Mouse (Mus musculus) CH12.LX (cell line): Measurements from ENCODE around the gene Cfap157. TPM values are rescaled to one million over a fixed set of nuclear protein-coding genes. Genes with fewer than 3 reads are reported as not detected.

Experiments used
- DNase-seq: peaks from one replicate; pipeline ENCODE4 v3.0.0-alpha.2; 2013; ENCODE audit errors: extremely low read depth
- H3K27ac ChIP-seq: 2 replicates; pipeline ENCODE4 v1.5.1; 2012; ENCODE audit warnings: low read depth, mild to moderate bottlenecking, control low read depth, moderate library complexity; ENCODE audit not compliant: insufficient read depth
- H3K27me3 ChIP-seq: replicated peaks from 2 replicates; pipeline ENCODE3; 2012; ENCODE audit warnings: inconsistent platforms
- H3K36me3 ChIP-seq, 2 experiments: replicated peaks in 1 of 2; 2 replicates each; pipeline versions ENCODE3 to v1.6.1; 2012; ENCODE audit warnings: inconsistent platforms in 1 of 2, low read length in 1 of 2, mild to moderate bottlenecking in 1 of 2, mixed read lengths in 1 of 2, moderate library complexity in 1 of 2; ENCODE audit not compliant: control insufficient read depth in 1 of 2, insufficient read depth in 1 of 2
- H3K4me1 ChIP-seq, 2 experiments: 2 replicates each; pipeline ENCODE4 v1.6.1; 2012; ENCODE audit warnings: inconsistent platforms in 1 of 2, moderate library complexity in 1 of 2; ENCODE audit not compliant: insufficient read depth in 2 of 2, control insufficient read depth in 1 of 2
- H3K4me2 ChIP-seq: 2 replicates; pipeline ENCODE4 v1.6.1; 2012; ENCODE audit warnings: low read depth, mild to moderate bottlenecking, control low read depth; ENCODE audit not compliant: poor library complexity, insufficient read depth, severe bottlenecking
- H3K4me3 ChIP-seq, 3 experiments: fragments of 150-350 bp in 1 of 3; sonication (generic) in 1 of 3; replicated peaks in 1 of 3; 2 replicates each; pipeline versions ENCODE3 to v1.5.1; 2011 to 2012; ENCODE audit warnings: low read depth in 2 of 3, low read length in 2 of 3, mild to moderate bottlenecking in 2 of 3, moderate library complexity in 2 of 3, control low read depth in 1 of 3, improper control_type of control experiment in 1 of 3, inconsistent platforms in 1 of 3, mixed read lengths in 1 of 3; ENCODE audit not compliant: poor library complexity in 1 of 3
- H3K79me2 ChIP-seq: replicated peaks from 2 replicates; pipeline ENCODE4 v1.6.1; 2012; ENCODE audit warnings: mild to moderate bottlenecking, moderate library complexity; ENCODE audit not compliant: control insufficient read depth, poor library complexity, insufficient read depth, severe bottlenecking; ENCODE audit errors: extremely low read depth
- H3K9ac ChIP-seq: 2 replicates; pipeline ENCODE4 v1.6.1; 2012; ENCODE audit warnings: low read depth, mild to moderate bottlenecking, control low read depth, moderate library complexity; ENCODE audit not compliant: insufficient read depth
- H3K9me3 ChIP-seq: replicated peaks from 2 replicates; pipeline ENCODE3; 2012; ENCODE audit warnings: low read length, inconsistent platforms, mixed read lengths
- CHD1 ChIP-seq: IDR thresholded peaks from 2 replicates; pipeline ENCODE4 v1.6.1; 2012; ENCODE audit warnings: low read depth, low read length, improper control_type of control experiment, inconsistent platforms
- CTCF ChIP-seq, 2 experiments: IDR thresholded peaks in 1 of 2; conservative IDR thresholded peaks in 1 of 2; 2 replicates each; pipeline ENCODE4 v1.5.1; 2011 to 2012; ENCODE audit warnings: low read depth in 2 of 2, low read length in 2 of 2, improper control_type of control experiment in 1 of 2, inconsistent platforms in 1 of 2, mild to moderate bottlenecking in 1 of 2, moderate library complexity in 1 of 2
- EP300 ChIP-seq: IDR thresholded peaks from 2 replicates; pipeline ENCODE4 v1.6.1; 2011; ENCODE audit warnings: low read length, improper control_type of control experiment
- ETS1 ChIP-seq: conservative IDR thresholded peaks from 2 replicates; pipeline ENCODE4 v1.6.1; 2012; ENCODE audit warnings: low read depth, mild to moderate bottlenecking, inconsistent platforms, low read length, improper control_type of control experiment, moderate library complexity
- HCFC1 ChIP-seq: IDR thresholded peaks from 2 replicates; pipeline ENCODE4 v1.6.1; 2012; ENCODE audit warnings: low read depth, mild to moderate bottlenecking, inconsistent platforms, low read length, improper control_type of control experiment
- IRF4 ChIP-seq: IDR thresholded peaks from 2 replicates; pipeline ENCODE4 v1.6.1; 2014; ENCODE audit warnings: low read depth, mild to moderate bottlenecking, inconsistent platforms, low read length, improper control_type of control experiment
- JUND ChIP-seq: conservative IDR thresholded peaks from 2 replicates; pipeline ENCODE4 v1.6.1; 2011; ENCODE audit warnings: low read depth, low read length, improper control_type of control experiment
- KAT2A ChIP-seq: IDR thresholded peaks from 2 replicates; pipeline ENCODE4 v1.6.1; 2012; ENCODE audit warnings: low read length, improper control_type of control experiment, inconsistent platforms; ENCODE audit not compliant: insufficient replicate concordance
- MAX ChIP-seq: IDR thresholded peaks from 2 replicates; pipeline ENCODE4 v1.6.1; 2011; ENCODE audit warnings: low read length, improper control_type of control experiment
- MXI1 ChIP-seq: IDR thresholded peaks from 2 replicates; pipeline ENCODE4 v1.6.1; 2011; ENCODE audit warnings: mild to moderate bottlenecking, low read depth, low read length, improper control_type of control experiment
- NRF1 ChIP-seq: IDR thresholded peaks from 2 replicates; pipeline ENCODE4 v1.6.1; 2014; ENCODE audit warnings: low read depth, mild to moderate bottlenecking, inconsistent platforms, low read length, improper control_type of control experiment, moderate library complexity
- POLR2A ChIP-seq: IDR thresholded peaks from 2 replicates; pipeline ENCODE4 v1.6.1; 2011; ENCODE audit warnings: low read depth, mild to moderate bottlenecking, improper control_type of control experiment, low read length
- POLR2AphosphoS2 ChIP-seq: IDR thresholded peaks from 2 replicates; pipeline ENCODE4 v1.6.1; 2011; ENCODE audit warnings: low read depth, low read length, improper control_type of control experiment
- RCOR1 ChIP-seq: conservative IDR thresholded peaks from 2 replicates; pipeline ENCODE4 v1.6.1; 2012; ENCODE audit warnings: low read depth, mild to moderate bottlenecking, inconsistent platforms, low read length, improper control_type of control experiment
- SIN3A ChIP-seq: IDR thresholded peaks from 2 replicates; pipeline ENCODE4 v1.6.1; 2012; ENCODE audit warnings: low read length, improper control_type of control experiment, inconsistent platforms
- TCF12 ChIP-seq: IDR thresholded peaks from 2 replicates; pipeline ENCODE4 v1.6.1; 2014; ENCODE audit warnings: low read depth, mild to moderate bottlenecking, inconsistent platforms, low read length, improper control_type of control experiment
- UBTF ChIP-seq: IDR thresholded peaks from 2 replicates; pipeline ENCODE4 v1.6.1; 2012; ENCODE audit warnings: low read depth, mild to moderate bottlenecking, inconsistent platforms, low read length, improper control_type of control experiment, moderate library complexity
- USF1 ChIP-seq: IDR thresholded peaks from 2 replicates; pipeline ENCODE4 v1.6.1; 2014; ENCODE audit warnings: low read depth, mild to moderate bottlenecking, inconsistent platforms, low read length, improper control_type of control experiment
- USF2 ChIP-seq: conservative IDR thresholded peaks from 2 replicates; pipeline ENCODE4 v1.6.1; 2011; ENCODE audit warnings: low read depth, low read length, improper control_type of control experiment
- ZC3H11A ChIP-seq: IDR thresholded peaks from 2 replicates; pipeline ENCODE4 v1.6.1; 2012; ENCODE audit warnings: low read depth, mild to moderate bottlenecking, inconsistent platforms, low read length, improper control_type of control experiment
- ZMIZ1 ChIP-seq: IDR thresholded peaks from 2 replicates; pipeline ENCODE4 v1.6.1; 2012; ENCODE audit warnings: low read depth, mild to moderate bottlenecking, inconsistent platforms, low read length, improper control_type of control experiment
- dilution Hi-C: fragments of 300-500 bp; cut with MboI; formaldehyde crosslinking; loops from 2 replicates; pipeline ENCODE4 v1.14.3; 2020; ENCODE audit warnings: low sequenced_read_pairs; ENCODE audit not compliant: extremely low pct_unique_long_range_greater_than_20kb, extremely low pct_ligation_motif_present
- in situ Hi-C: fragments of 300-500 bp; cut with MboI; formaldehyde crosslinking; loops from 3 replicates; pipeline ENCODE4 v1.14.3; 2019; ENCODE audit warnings: low sequenced_read_pairs, low pct_ligation_motif_present, low pct_unique_long_range_greater_than_20kb, mixed read lengths
- polyA plus RNA-seq: library from polyadenylated mRNA; unstranded; fragments of >175 nt; gene quantifications from 2 replicates; pipeline ENCODE4 v1.2.1, GENCODE M21; 2012; ENCODE audit warnings: low read depth; ENCODE audit not compliant: insufficient read length
- total RNA-seq, 2 experiments: library from RNA; depleted of rRNA; stranded (reverse); fragments of 300-350 nt in 1 of 2; fragments of >200 nt in 1 of 2; gene quantifications; 2 replicates each; pipeline ENCODE4 v1.2.3; 2012 to 2014

Gene Cfap157
- total and polyA plus RNA-seq, 3 experiments, result 0.23 TPM; not detected in 2

DNA sequence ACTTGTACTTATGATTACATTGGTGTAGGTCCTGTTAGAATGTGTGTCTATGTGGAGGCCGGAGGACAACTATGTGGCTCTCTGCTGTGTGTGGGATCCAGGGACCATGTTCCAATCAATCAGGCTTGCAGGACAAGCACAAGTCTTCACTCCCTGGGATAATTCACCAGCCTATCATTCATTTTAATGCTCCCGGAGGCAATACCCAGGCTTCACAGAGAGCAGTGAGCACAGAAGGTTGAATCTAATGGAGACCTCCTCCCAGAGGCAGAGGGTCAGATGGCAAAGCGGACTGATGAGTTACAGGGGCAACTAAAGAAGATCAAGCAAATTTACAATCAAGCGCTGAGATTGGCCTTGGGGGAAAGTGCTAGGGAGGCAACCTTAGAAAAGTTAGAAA lies 54.7 kb downstream of the Cfap157 start:
- no peak for TF ChIP-seq USF2
- TF ChIP-seq MXI1, result no peak
- no peak for TF ChIP-seq CTCF (conservative IDR thresholded peaks at IDR 0.05 in 1 of 2, IDR thresholded peaks at IDR 0.05 in 1 of 2; ENCODE audit: low read depth in 2 of 2, low read length in 2 of 2)
- TF ChIP-seq HCFC1, result no peak
- TF ChIP-seq EP300, result no peak
- TF ChIP-seq NRF1, result no peak
- TF ChIP-seq CHD1, result no peak
- TF ChIP-seq IRF4, result no peak
- no peak for TF ChIP-seq ETS1
- TF ChIP-seq KAT2A, result no peak
- TF ChIP-seq POLR2A, result no peak
- no peak for TF ChIP-seq JUND
- TF ChIP-seq UBTF, result no peak
- no peak for DNase-seq
- Histone ChIP-seq H3K4me2 (no peak overlapping the region), H3K4me1 (peaks cover 7 to 64% of the 10 kb centered on the region in 2 experiments), H3K27ac (no peak overlapping the region), H3K4me3 (no peak overlapping the region), H3K36me3 (peaks cover 33 to 88% of the 10 kb centered on the region in 2 experiments), H3K27me3 (no peaks in the 10 kb centered on the region), H3K9ac (no peak overlapping the region), H3K79me2 (no peaks in the 10 kb centered on the region; the same call in 1 of the 2 replicates), H3K9me3 (peaks cover 4% of the 10 kb centered on the region)
- dilution Hi-C loops, result no loop called here
- in situ Hi-C loops, result no loop called here

DNA sequence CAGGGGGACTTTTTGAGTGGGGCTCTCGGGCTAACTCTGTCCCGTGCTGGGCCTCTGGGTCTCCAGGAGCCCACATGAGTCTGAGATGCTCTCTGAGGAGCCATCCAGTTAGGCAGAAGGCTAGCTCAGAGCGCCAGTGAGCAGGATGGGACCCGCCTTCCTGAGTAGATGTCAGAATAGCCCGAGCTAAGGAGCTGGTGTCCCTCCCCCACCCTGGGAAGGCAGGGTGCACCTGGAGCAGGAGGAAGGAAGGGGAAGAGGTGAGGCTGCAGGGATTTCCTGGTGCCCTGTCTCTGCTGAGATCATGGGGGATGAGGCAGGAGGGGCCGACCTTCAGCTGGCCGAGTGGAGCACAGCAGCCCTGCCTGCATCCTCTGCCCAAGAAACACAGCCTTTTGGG lies 55.8 kb downstream of the Cfap157 start:
- in situ Hi-C loops, result no loop called here
- Histone ChIP-seq H3K79me2 (peaks cover 6% of the 10 kb centered on the region), H3K4me3 (no peak overlapping the region), H3K4me1 (peaks cover 8 to 66% of the 10 kb centered on the region in 2 experiments), H3K27ac (no peak overlapping the region)
- TF ChIP-seq ZMIZ1, result no peak
- TF ChIP-seq POLR2AphosphoS2, result no peak
- no peak for TF ChIP-seq MXI1
- no peak for TF ChIP-seq SIN3A
- TF ChIP-seq USF1, result no peak
- no peak for TF ChIP-seq HCFC1
- TF ChIP-seq MAX, result no peak
- TF ChIP-seq ZC3H11A, result no peak
- no peak for TF ChIP-seq RCOR1
- TF ChIP-seq TCF12, result no peak
- TF ChIP-seq USF2, result no peak
- TF ChIP-seq KAT2A, result no peak
- TF ChIP-seq, all 38 proteins: peak for 0
- Histone ChIP-seq H3K27me3 (no peaks in the 10 kb centered on the region), H3K4me2 (no peak overlapping the region), H3K9ac (no peak overlapping the region), H3K36me3 (peaks cover 31 to 86% of the 10 kb centered on the region in 2 experiments), H3K9me3 (peaks cover 4% of the 10 kb centered on the region)
- dilution Hi-C loops, result no loop called here
- DNase-seq, result no peak
